Mouse (Mus musculus) liver, embryonic 14.5 days (tissue): Measurements from ENCODE around the gene 2900026A02Rik. TPM values are rescaled to one million over a fixed set of nuclear protein-coding genes. Genes with fewer than 3 reads are reported as not detected.
"Not testable (repeated sequence)": the region's sequence is repeated elsewhere in the genome, so short reads cannot be mapped to it uniquely, and the experiment has no call there.

Source experiments
- ATAC-seq: fragments of 200-750 bp; cut with Nextera tagmentation; 2 replicates; pipeline ENCODE4 v1.8.0; 2017; ENCODE audit warnings: moderate number of reproducible peaks, mild to moderate bottlenecking, moderate library complexity; ENCODE audit not compliant: insufficient read depth
- DNase-seq, 3 experiments: peaks; one replicate each; pipeline ENCODE4 v3.0.0-alpha.2; 2012 to 2013; ENCODE audit warnings: low read depth in 3 of 3, low spot score in 3 of 3
- H3K27ac ChIP-seq: fragments of 300-500 bp; sonication (generic); 2 replicates; pipeline ENCODE4 v1.5.1; 2014; ENCODE audit warnings: moderate library complexity, mild to moderate bottlenecking, control low read depth, inconsistent platforms
- H3K27me3 ChIP-seq: fragments of 300-500 bp; sonication (generic); 2 replicates; pipeline ENCODE4 v1.6.1; 2014; ENCODE audit warnings: mild to moderate bottlenecking, low read length, moderate library complexity; ENCODE audit not compliant: control insufficient read depth, insufficient read depth
- H3K36me3 ChIP-seq: fragments of 300-500 bp; sonication (generic); replicated peaks from 2 replicates; pipeline ENCODE4 v1.6.1; 2014; ENCODE audit warnings: low read depth; ENCODE audit not compliant: control insufficient read depth, insufficient read depth
- H3K4me1 ChIP-seq, 2 experiments: fragments of 200-500 bp in 1 of 2; fragments of 300-500 bp in 1 of 2; sonication (generic) in 1 of 2; replicated peaks; 2 replicates each; pipeline ENCODE4 v1.6.1; 2012 to 2014; ENCODE audit warnings: antibody characterized with exemption in 1 of 2, inconsistent platforms in 1 of 2, low read length in 1 of 2; ENCODE audit not compliant: control insufficient read depth in 2 of 2, insufficient read depth in 2 of 2
- H3K4me2 ChIP-seq: fragments of 300-500 bp; sonication (generic); 2 replicates; pipeline ENCODE4 v1.6.1; 2014; ENCODE audit warnings: low read depth, mild to moderate bottlenecking, control low read depth, moderate library complexity
- H3K4me3 ChIP-seq, 2 experiments: fragments of 200-500 bp in 1 of 2; fragments of 300-500 bp in 1 of 2; sonication (generic) in 1 of 2; 2 replicates each; pipeline ENCODE4 v1.5.1; 2012 to 2014; ENCODE audit warnings: low read depth in 2 of 2, low read length in 2 of 2, mild to moderate bottlenecking in 2 of 2, control low read depth in 1 of 2, inconsistent platforms in 1 of 2, moderate library complexity in 1 of 2; ENCODE audit not compliant: insufficient read depth in 1 of 2
- H3K9ac ChIP-seq: fragments of 300-500 bp; sonication (generic); replicated peaks from 2 replicates; pipeline ENCODE4 v1.6.1; 2014; ENCODE audit warnings: mild to moderate bottlenecking, control low read depth, moderate library complexity
- H3K9me3 ChIP-seq: fragments of 300-500 bp; sonication (generic); 2 replicates; pipeline ENCODE4 v1.6.1; 2016; ENCODE audit warnings: low read length, mixed read lengths; ENCODE audit not compliant: control insufficient read depth
- CTCF ChIP-seq: IDR thresholded peaks from 2 replicates; pipeline ENCODE4 v1.5.1; 2016; ENCODE audit warnings: antibody characterized with exemption, low read depth, control low read depth
- EP300 ChIP-seq: IDR thresholded peaks from 2 replicates; pipeline ENCODE4 v1.6.1; 2016; ENCODE audit warnings: antibody characterized with exemption, low read depth
- WGBS: fragments of 180-500 bp; shearing (Covaris S2); extraction: QIAGEN DNeasy Blood & Tissue Kit; methylation state at CpG from one replicate; pipeline ENCODE4 v1.1.7; 2014; ENCODE audit not compliant: insufficient replicate concordance; 5-methylcytosine and 5-hydroxymethylcytosine counted together
- polyA plus RNA-seq, 2 experiments: library from polyadenylated mRNA; depleted of rRNA in 1 of 2; stranded (reverse) in 1 of 2; unstranded in 1 of 2; fragments of >200 nt; fragmentation: Nextera tagmentation in 1 of 2; extraction: Ambion mirVana in 1 of 2; gene quantifications; 2 replicates each; pipeline versions ENCODE4 v1.2.1 to v1.2.3; 2012 to 2014

Gene 2900026A02Rik
- polyA plus RNA-seq, 2 experiments: 0.63 to 1.1 TPM

DNA sequence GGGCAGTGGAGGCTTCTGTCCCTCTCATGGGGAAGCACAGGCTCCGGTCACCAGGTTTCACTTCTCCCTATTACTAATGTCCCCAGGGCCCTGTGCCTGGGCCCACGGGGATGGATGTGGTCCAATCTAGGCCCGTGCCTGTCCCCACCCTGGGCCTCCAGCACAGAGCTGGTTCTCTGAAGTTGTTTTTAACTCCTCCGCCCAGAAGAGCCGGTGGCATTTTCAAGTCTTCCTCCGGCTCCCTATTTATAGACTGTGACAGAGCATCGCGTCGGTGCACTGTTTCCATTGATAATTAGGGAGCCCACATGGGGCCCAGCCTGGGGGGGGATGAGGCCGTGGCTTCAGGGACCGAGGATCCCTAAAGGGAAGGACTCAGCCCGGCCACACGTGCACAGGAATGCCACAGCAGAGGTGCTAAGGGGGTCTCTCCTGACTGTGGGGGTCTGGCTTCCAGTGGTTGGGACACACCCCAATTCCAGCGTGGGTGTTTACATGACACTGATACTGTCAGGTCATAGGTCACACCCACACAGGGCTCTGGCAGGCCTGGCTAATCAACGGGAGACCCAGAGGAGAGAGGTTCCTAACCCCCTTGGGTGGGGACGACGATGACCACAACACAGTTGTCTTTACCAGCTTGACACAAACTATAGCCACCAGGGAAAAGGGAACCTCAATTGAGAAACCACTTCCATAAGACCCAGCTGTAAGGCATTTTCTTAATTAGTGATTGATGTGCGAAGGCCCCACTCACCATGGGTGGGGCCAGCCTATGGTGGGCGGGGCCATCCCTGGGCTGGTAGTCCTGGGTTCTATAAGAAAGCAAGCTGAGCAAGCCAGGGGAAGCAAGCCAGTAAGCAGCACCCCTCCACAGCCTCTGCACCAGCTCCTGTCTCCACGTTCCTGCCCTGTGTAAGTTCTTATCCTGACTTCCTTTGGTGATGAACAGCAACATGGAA lies 106.5 kb downstream of the 2900026A02Rik start:
- TF ChIP-seq EP300 (no peak), CTCF (no peak)
- DNase-seq (no peak), ATAC-seq (peak; percentile 54)
- WGBS: 9% methylated on average over 20 of the region's 20 CpGs
- Histone ChIP-seq H3K4me2 (peak overlapping the region; percentile 18), H3K9me3 (no peaks in the 10 kb centered on the region), H3K9ac (peak overlapping the region; percentile 13; the same call in 1 of the 2 replicates), H3K27ac (peak overlapping the region; percentile 27), H3K27me3 (no peaks in the 10 kb centered on the region), H3K4me3 (no peak overlapping the region), H3K36me3 (no peaks in the 10 kb centered on the region), H3K4me1 (peaks cover 16 to 54% of the 10 kb centered on the region in 2 experiments)

- H3K27ac ChIP-seq: no peak overlapping the region
- H3K9ac ChIP-seq: no peak overlapping the region
- no peak overlapping the region for H3K4me2 ChIP-seq
- H3K9me3 ChIP-seq: no peaks in the 10 kb centered on the region
- 14% methylated on average over 5 of the region's 5 CpGs for WGBS
- TF ChIP-seq EP300: no peak
- peaks cover 11 to 46% of the 10 kb centered on the region in 2 experiments for H3K4me1 ChIP-seq
- no peak overlapping the region for H3K4me3 ChIP-seq
- DNase-seq (no peak), ATAC-seq (no peak)
- H3K36me3 ChIP-seq: no peaks in the 10 kb centered on the region
- H3K27me3 ChIP-seq: no peaks in the 10 kb centered on the region
Observed at GRCm38 (mm10) chr5:113113120-113113519, 107.9 kb downstream of the 2900026A02Rik start.

- Histone ChIP-seq H3K4me2 (no peak overlapping the region), H3K9me3 (no peaks in the 10 kb centered on the region), H3K27me3 (no peaks in the 10 kb centered on the region), H3K27ac (no peak overlapping the region), H3K36me3 (no peaks in the 10 kb centered on the region), H3K4me1 (peaks cover 11 to 47% of the 10 kb centered on the region in 2 experiments), H3K9ac (no peak overlapping the region), H3K4me3 (no peak overlapping the region)
- TF ChIP-seq CTCF: no peak
- TF ChIP-seq EP300: no peak
- WGBS: 20% methylated on average over 4 of the region's 4 CpGs
- no peak for DNase-seq
- no peak for ATAC-seq
Observed at GRCm38 (mm10) chr5:113111336-113111735, 109.7 kb downstream of the 2900026A02Rik start.

DNA sequence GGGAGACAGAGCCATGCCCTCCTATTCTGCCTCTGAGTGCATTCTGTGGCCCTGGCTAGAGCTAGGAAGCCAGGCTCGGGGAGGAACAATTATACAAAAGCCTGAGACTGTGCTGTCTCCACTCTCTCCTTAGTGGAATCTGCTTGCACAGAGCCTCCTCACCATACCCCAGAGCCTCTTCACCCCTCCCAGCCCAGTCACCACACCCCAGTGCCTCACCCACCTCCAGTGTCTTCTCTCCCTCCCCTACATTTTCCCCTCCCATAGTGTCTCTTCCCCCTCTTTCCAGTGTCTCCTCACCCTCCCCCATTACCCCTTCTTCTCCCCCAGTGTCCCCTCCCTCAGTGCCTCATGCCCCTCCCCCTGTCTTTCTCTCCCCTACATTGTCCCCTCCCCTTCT lies 110.1 kb downstream of the 2900026A02Rik start:
- no peaks in the 10 kb centered on the region for H3K27me3 ChIP-seq
- TF ChIP-seq CTCF (no peak), EP300 (no peak)
- H3K27ac ChIP-seq: no peak overlapping the region

DNA sequence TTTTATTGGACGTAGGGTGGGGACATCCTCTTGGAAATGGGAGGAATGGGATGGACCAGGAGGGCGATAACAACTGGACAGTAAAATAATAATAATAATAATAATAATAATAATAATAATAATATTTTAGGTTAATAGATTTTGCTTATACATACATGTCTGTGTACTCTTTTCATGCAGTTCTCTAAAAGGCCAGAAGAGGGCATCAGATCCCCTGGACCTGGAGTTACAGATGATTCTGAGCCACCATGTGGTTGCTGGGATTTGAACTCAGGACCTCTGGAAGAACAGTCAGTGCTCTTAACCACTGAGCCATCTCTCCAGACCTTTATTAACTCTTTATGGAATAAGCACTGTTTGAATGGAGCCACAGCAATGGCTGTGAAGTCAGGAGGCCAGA lies 111.4 kb downstream of the 2900026A02Rik start:
- peak; percentile 47 for TF ChIP-seq CTCF
- not testable (repeated sequence) for DNase-seq
- H3K4me1 ChIP-seq: peaks cover 8 to 37% of the 10 kb centered on the region in 2 experiments

More for the DNA sequence above, 110.1 kb downstream of the 2900026A02Rik start:
- no peak for ATAC-seq
- H3K4me2 ChIP-seq: no peak overlapping the region
- no peak for DNase-seq
- H3K4me3 ChIP-seq: no peak overlapping the region
- H3K36me3 ChIP-seq: no peaks in the 10 kb centered on the region
- H3K9me3 ChIP-seq: no peaks in the 10 kb centered on the region
- H3K9ac ChIP-seq: no peak overlapping the region
- 6% methylated on average over 1 of the region's 1 CpGs for WGBS
- peaks cover 11 to 47% of the 10 kb centered on the region in 2 experiments for H3K4me1 ChIP-seq

More for the DNA sequence above, 111.4 kb downstream of the 2900026A02Rik start:
- not testable (repeated sequence) for H3K9me3 ChIP-seq, ATAC-seq, H3K4me3 ChIP-seq, H3K27me3 ChIP-seq, H3K4me2 ChIP-seq, H3K36me3 ChIP-seq, H3K27ac ChIP-seq, H3K9ac ChIP-seq
- 49% methylated on average over 2 of the region's 2 CpGs for WGBS
